In genomic region chr13:32827951-32828350, GRCm38 (mm10) we compare ENCODE assay signal across 8 mouse cellular contexts. TPM values are rescaled to one million over a fixed set of nuclear protein-coding genes. Genes with fewer than 3 reads are reported as not detected.
A peak's percentile ranks its signal among the peaks of the same experiment; 100 is the strongest.
DNase-seq lines count a peak whose midpoint lies in the region; ATAC-seq and TF ChIP-seq lines count a peak whose summit lies in the region.
"Had no signal": no experiment of that assay in that cellular context is flagged by ENCODE, and none has a peak within 500 bp of the region (broad histone marks: within the 10 kb centered on the region; RNA-seq: fewer than 3 reads in every experiment).

No protein-coding gene starts in this region.

- no peak overlapping the region for H3K4me3 ChIP-seq in bone marrow macrophage, adult 2 months (ENCODE audit: insufficient read depth, low read length)
- H3K4me3 ChIP-seq in kidney, postnatal 0 days (replicated peaks; ENCODE audit: low read depth, low read length): no peak overlapping the region
- H3K4me3 ChIP-seq in small intestine, adult 2 months (ENCODE audit: low read depth, low read length): no peak overlapping the region
- H3K4me3 ChIP-seq: heart, embryonic 13.5 days had no signal

- H3K9me3 ChIP-seq in kidney, postnatal 0 days (replicated peaks; ENCODE audit: low read length): no peaks in the 10 kb centered on the region
- H3K9me3 ChIP-seq: heart, embryonic 13.5 days had no signal

- TF ChIP-seq POLR2A in bone marrow macrophage, adult 2 months (IDR thresholded peaks at IDR 0.05; ENCODE audit: borderline replicate concordance, low read depth, low read length): no peak
- no peak for TF ChIP-seq POLR2A in small intestine, adult 2 months (IDR thresholded peaks at IDR 0.05; ENCODE audit: low read depth, low read length)

- peak; percentile 80 for ATAC-seq in erythroblast, adult 5-6 weeks (replicated peaks; ENCODE audit: low FRiP score, poor library complexity, severe bottlenecking)
- ATAC-seq in kidney, postnatal 0 days (replicated peaks; ENCODE audit: low FRiP score, low read depth): no peak; the same call in 1 of the 2 replicates

- 0 out of 2 replicates have a peak, but pooled peaks cover 2% of the 10 kb centered on the region for H3K36me3 ChIP-seq in kidney, postnatal 0 days (ENCODE audit: insufficient read depth, low read length)
- no peaks in the 10 kb centered on the region for H3K36me3 ChIP-seq in small intestine, adult 2 months (ENCODE audit: control insufficient read depth, insufficient read depth, low read length)

- no peak overlapping the region for H3K4me2 ChIP-seq in kidney, postnatal 0 days (ENCODE audit: low read length)
- H3K4me2 ChIP-seq: heart, embryonic 13.5 days had no signal

- WGBS in kidney, postnatal 0 days: 64% methylated on average over 4 of the region's 4 CpGs
- 19% methylated on average over 4 of the region's 4 CpGs for WGBS in small intestine, adult 2 months

- H3K27ac ChIP-seq in bone marrow macrophage, adult 2 months (ENCODE audit: insufficient read depth, low read depth, low read length): no peak overlapping the region
- no peak overlapping the region for H3K27ac ChIP-seq in kidney, postnatal 0 days
- H3K27ac ChIP-seq in small intestine, adult 2 months (ENCODE audit: insufficient read depth, low read depth, low read length): peak overlapping the region; percentile 14; the same call in 1 of the 2 replicates
- H3K27ac ChIP-seq: heart, embryonic 13.5 days had no signal

- H3K4me1 ChIP-seq in bone marrow macrophage, adult 2 months (ENCODE audit: control insufficient read depth, insufficient read depth, low read length): peaks cover 8% of the 10 kb centered on the region; the same call in 1 of the 2 replicates
- no peaks in the 10 kb centered on the region for H3K4me1 ChIP-seq in kidney, postnatal 0 days (replicated peaks; ENCODE audit: insufficient read depth, low read length)
- H3K4me1 ChIP-seq in small intestine, adult 2 months (ENCODE audit: control insufficient read depth, insufficient read depth, insufficient read length, low read length): peaks cover 27% of the 10 kb centered on the region; the same call in 1 of the 2 replicates

- peak; percentile 67; the same call in 1 of the 2 replicates for TF ChIP-seq CTCF in bone marrow macrophage, adult 2 months (IDR thresholded peaks at IDR 0.05; ENCODE audit: low read depth, low read length)
- peak; percentile 76 for TF ChIP-seq CTCF in kidney, postnatal 0 days (IDR thresholded peaks at IDR 0.05; ENCODE audit: low read depth)
- peak; percentile 75; the same call in 1 of the 2 replicates for TF ChIP-seq CTCF in small intestine, adult 2 months (IDR thresholded peaks at IDR 0.05; ENCODE audit: extremely low read depth, insufficient read length, insufficient replicate concordance, low read depth, low read length)

- no peaks in the 10 kb centered on the region for H3K27me3 ChIP-seq in kidney, postnatal 0 days (ENCODE audit: insufficient read depth, low read length)
- H3K27me3 ChIP-seq in small intestine, adult 2 months (ENCODE audit: control insufficient read depth, insufficient read depth, low read length): no peaks in the 10 kb centered on the region
- H3K27me3 ChIP-seq: heart, embryonic 13.5 days had no signal

- H3K9ac ChIP-seq in kidney, postnatal 0 days (ENCODE audit: low read depth, low read length): no peak overlapping the region
- H3K9ac ChIP-seq: heart, embryonic 13.5 days had no signal

- DNase-seq in 3T3-L1 (ENCODE audit: low read depth, low spot score): peak; percentile 77
- DNase-seq in CD4-positive helper T cell, adult 2 months (ENCODE audit: low read depth, low spot score): peak; percentile 42
- peak; percentile 56 for DNase-seq in kidney, postnatal 0 days (ENCODE audit: low spot score)
- peak; percentile 84 for DNase-seq in lung, postnatal 36 days

RNA-seq across cellular contexts. Expression of gene Serpinb1a, which starts 23.0 kb away (rescaled TPM):
- polyA plus RNA-seq in bone marrow macrophage, adult 2 months (2012; ENCODE audit: insufficient read depth, insufficient read length, missing spikeins): not detected in 2 replicates
- total RNA-seq in erythroblast, adult 5-6 weeks (2015; ENCODE audit: low replicate concordance): 141 and 144 TPM in 2 replicates
- 133 and 225 TPM in 2 replicates for total RNA-seq in erythroblast, adult 5-6 weeks (2017; ENCODE audit: low replicate concordance)
- polyA plus RNA-seq in kidney, postnatal 0 days (2015; fragmentation: Nextera tagmentation; extraction: Ambion mirVana): 18.5 and 18.7 TPM in 2 replicates
- polyA plus RNA-seq in small intestine, adult 2 months (2012; rRNA removed): 36.8 and 110 TPM in 2 replicates

RNA-seq across cellular contexts. Expression of gene D930007J09Rik, which starts 25.3 kb away (rescaled TPM):
- polyA plus RNA-seq in bone marrow macrophage, adult 2 months (2012; ENCODE audit: insufficient read depth, insufficient read length, missing spikeins): not detected in 2 replicates
- not detected in 2 replicates for total RNA-seq in erythroblast, adult 5-6 weeks (2015; ENCODE audit: low replicate concordance)
- not detected in 2 replicates for total RNA-seq in erythroblast, adult 5-6 weeks (2017; ENCODE audit: low replicate concordance)
- not detected in 2 replicates for polyA plus RNA-seq in kidney, postnatal 0 days (2015; fragmentation: Nextera tagmentation; extraction: Ambion mirVana)
- polyA plus RNA-seq in small intestine, adult 2 months (2012; rRNA removed): not detected in 2 replicates
- polyA plus RNA-seq: heart, embryonic 13.5 days had no signal

RNA-seq across cellular contexts. Expression of gene Wrnip1, which starts 26.1 kb away (rescaled TPM):
- 7.6 and 10.9 TPM in 2 replicates for polyA plus RNA-seq in bone marrow macrophage, adult 2 months (2012; ENCODE audit: insufficient read depth, insufficient read length, missing spikeins)
- total RNA-seq in erythroblast, adult 5-6 weeks (2015; ENCODE audit: low replicate concordance): 2.7 and 7.5 TPM in 2 replicates
- total RNA-seq in erythroblast, adult 5-6 weeks (2017; ENCODE audit: low replicate concordance): 18.2 and 20.5 TPM in 2 replicates
- polyA plus RNA-seq in kidney, postnatal 0 days (2015; fragmentation: Nextera tagmentation; extraction: Ambion mirVana): 19.4 and 25.8 TPM in 2 replicates
- 27.9 and 41.3 TPM in 2 replicates for polyA plus RNA-seq in small intestine, adult 2 months (2012; rRNA removed)

RNA-seq across cellular contexts. Expression of gene Mylk4, which starts 44.2 kb away (rescaled TPM):
- polyA plus RNA-seq in bone marrow macrophage, adult 2 months (2012; ENCODE audit: insufficient read depth, insufficient read length, missing spikeins): 0.19 TPM in 1 of 2 replicates, not detected in the other
- total RNA-seq in erythroblast, adult 5-6 weeks (2015; ENCODE audit: low replicate concordance): 0.21 TPM in 1 of 2 replicates, not detected in the other
- total RNA-seq in erythroblast, adult 5-6 weeks (2017; ENCODE audit: low replicate concordance): not detected in 2 replicates
- 0.03 and 0.12 TPM in 2 replicates for polyA plus RNA-seq in kidney, postnatal 0 days (2015; fragmentation: Nextera tagmentation; extraction: Ambion mirVana)
- not detected in 2 replicates for polyA plus RNA-seq in small intestine, adult 2 months (2012; rRNA removed)

Comparison
In these comparisons a context has a peak if more than half of its experiments do, and no peak if none do; other contexts are left out.
1. RNA of gene Serpinb1a, which starts 23.0 kb away (polyA plus RNA-seq): 36.8 to 110 TPM in small intestine, adult 2 months and 18.5 to 18.7 TPM in kidney, postnatal 0 days; not detected in bone marrow macrophage, adult 2 months; every median in the first group is over 10 times any median in the second.
2. Peak in every context shown above with its lines, with median percentiles within 50 percentile points of each other: DNase-seq and CTCF ChIP-seq.